In the genomic region with DNA sequence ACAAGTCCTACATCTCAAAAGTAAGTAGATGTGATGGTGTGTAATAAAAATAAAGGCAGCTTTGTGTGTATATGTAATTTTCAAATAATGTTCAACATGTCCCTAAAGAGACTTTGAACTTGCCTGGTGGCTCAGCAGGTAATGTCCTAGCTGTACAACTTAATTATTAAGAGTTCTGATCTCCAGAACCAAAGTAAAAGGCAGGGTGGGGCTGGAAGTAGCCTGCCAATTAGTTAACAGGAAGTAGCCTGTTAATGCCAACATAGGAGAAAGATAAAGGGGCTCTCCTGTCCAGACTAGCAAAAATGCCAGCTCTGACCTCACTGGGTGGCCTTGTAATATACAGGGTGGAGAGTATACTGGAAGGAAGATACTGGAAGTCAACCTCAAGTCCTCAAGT, we compare ENCODE assay signal across 21 mouse cellular contexts. TPM values are rescaled to one million over a fixed set of nuclear protein-coding genes. Genes with fewer than 3 reads are reported as not detected.
DNase-seq lines count a peak whose midpoint lies in the region; ATAC-seq and TF ChIP-seq lines count a peak whose summit lies in the region.
"Had no signal": no experiment of that assay in that cellular context is flagged by ENCODE, and none has a peak within 500 bp of the region (broad histone marks: within the 10 kb centered on the region; RNA-seq: fewer than 3 reads in every experiment).

No protein-coding gene starts in this region.

- no peak overlapping the region for H3K27ac ChIP-seq in stomach, postnatal 0 days (replicated peaks)
- H3K27ac ChIP-seq: embryonic facial prominence, embryonic 13.5 days; forebrain, embryonic 12.5 days; heart, embryonic 10.5 days had no signal

- peaks cover 15% of the 10 kb centered on the region for H3K79me2 ChIP-seq in myocyte (ENCODE audit: control insufficient read depth, insufficient read depth)

- no peak overlapping the region for H3K4me3 ChIP-seq in myocyte
- no peak overlapping the region for H3K4me3 ChIP-seq in stomach, postnatal 0 days (ENCODE audit: low read depth, low read length)
- H3K4me3 ChIP-seq: embryonic facial prominence, embryonic 13.5 days; forebrain, embryonic 12.5 days; heart, embryonic 10.5 days had no signal

- no peaks in the 10 kb centered on the region for H3K36me3 ChIP-seq in myocyte (ENCODE audit: control insufficient read depth, insufficient read depth)
- H3K36me3 ChIP-seq in stomach, postnatal 0 days (ENCODE audit: control insufficient read depth, insufficient read depth, low read length): no peaks in the 10 kb centered on the region
- H3K36me3 ChIP-seq: embryonic facial prominence, embryonic 13.5 days; forebrain, embryonic 12.5 days had no signal

- TF ChIP-seq EP300 in stomach, postnatal 0 days (optimal IDR thresholded peaks at IDR 0.05): no peak

- no peak overlapping the region for H3K9ac ChIP-seq in stomach, postnatal 0 days (ENCODE audit: low read length)
- H3K9ac ChIP-seq: embryonic facial prominence, embryonic 13.5 days; forebrain, embryonic 12.5 days had no signal

- TF ChIP-seq POLR2A in myocyte (IDR thresholded peaks at IDR 0.05; ENCODE audit: insufficient read length, low read depth): no peak

- peak overlapping the region; percentile 27 for H3K4me2 ChIP-seq in myocyte (ENCODE audit: low read depth)
- no peak overlapping the region for H3K4me2 ChIP-seq in stomach, postnatal 0 days (replicated peaks; ENCODE audit: low read depth)
- H3K4me2 ChIP-seq: embryonic facial prominence, embryonic 13.5 days; forebrain, embryonic 12.5 days had no signal

- no peak for ATAC-seq in stomach, postnatal 0 days (ENCODE audit: low FRiP score, low TSS enrichment)
- ATAC-seq: activated CD4-positive, CD25-positive, alpha-beta regulatory T cell, adult 4 months; forebrain, embryonic 16.5 days; Patski had no signal

- no peak for TF ChIP-seq CTCF in stomach, postnatal 0 days (IDR thresholded peaks at IDR 0.05; ENCODE audit: low read depth)

- H3ac ChIP-seq in myocyte (ENCODE audit: control insufficient read depth, insufficient read length): no peak overlapping the region

- no peaks in the 10 kb centered on the region; the same call in 1 of the 2 replicates for H3K4me1 ChIP-seq in stomach, postnatal 0 days (replicated peaks; ENCODE audit: control insufficient read depth, insufficient read depth)

- DNase-seq in kidney, adult 18-20 months: peak; percentile 11
- DNase-seq in kidney, postnatal 10 days: no peak
- DNase-seq in lung, postnatal 14 days: peak; percentile 17
- DNase-seq in lung, postnatal 25 days (ENCODE audit: low spot score): no peak
- peak; percentile 20 for DNase-seq in stomach, postnatal 0 days (ENCODE audit: low spot score)
- DNase-seq: adrenal gland, postnatal 14 days; cerebellum, adult 11-12 months; cerebellum, adult 9-10 months; cerebellum, postnatal 25 days; gastrocnemius, postnatal 10 days; heart, adult 18-20 months; heart, postnatal 10 days; heart, postnatal 4 days had no signal

- H3K27me3 ChIP-seq in myocyte (ENCODE audit: control insufficient read depth, insufficient read depth, insufficient read length): no peaks in the 10 kb centered on the region
- H3K27me3 ChIP-seq in stomach, postnatal 0 days (ENCODE audit: control insufficient read depth, insufficient read depth, low read length): no peaks in the 10 kb centered on the region
- H3K27me3 ChIP-seq: CH12.LX; embryonic facial prominence, embryonic 13.5 days; forebrain, embryonic 12.5 days; Patski had no signal

- H3K9me3 ChIP-seq in stomach, postnatal 0 days (ENCODE audit: control insufficient read depth, low read length): no peaks in the 10 kb centered on the region
- H3K9me3 ChIP-seq: embryonic facial prominence, embryonic 13.5 days; forebrain, embryonic 12.5 days; heart, embryonic 10.5 days had no signal

TF ChIP-seq in myocyte, 11 proteins besides CTCF, POLR2A, EP300 and RAD21:
- TF ChIP-seq CEBPB (IDR thresholded peaks at IDR 0.05; ENCODE audit: insufficient read depth, poor library complexity, severe bottlenecking): no peak
- TF ChIP-seq E2F4 (IDR thresholded peaks at IDR 0.05; ENCODE audit: insufficient read depth): no peak
- no peak for TF ChIP-seq MYOD1 (IDR thresholded peaks at IDR 0.05; ENCODE audit: control insufficient read depth in 1 of 3, insufficient read length in 2 of 3, low read depth in 2 of 3)
- no peak for TF ChIP-seq SRF (IDR thresholded peaks at IDR 0.05; ENCODE audit: control insufficient read depth, insufficient read length, low read depth)
- TF ChIP-seq MAX (IDR thresholded peaks at IDR 0.05; ENCODE audit: low read depth): no peak
TF ChIP-seq in myocyte: peak in this region for 0.

RNA-seq across cellular contexts. Expression of gene Snx7, which starts 3.1 kb away (rescaled TPM):
- 28.3 TPM for polyA plus RNA-seq in myocyte (2012; fragmentation: generic; extraction: Trizol)
- 35.2 and 38.4 TPM in 2 replicates for polyA plus RNA-seq in stomach, postnatal 0 days (2015; fragmentation: Nextera tagmentation; extraction: Ambion mirVana)
- polyA plus RNA-seq: activated CD4-positive, CD25-positive, alpha-beta regulatory T cell, adult 4 months had no signal

Comparison
In these comparisons a context has a peak if more than half of its experiments do, and no peak if none do; other contexts are left out.
1. DNase-seq: peak in kidney, adult 18-20 months (single experiment), lung, postnatal 14 days (single experiment) and stomach, postnatal 0 days (single experiment); none in kidney, postnatal 10 days (single experiment) and lung, postnatal 25 days (single experiment).